Mouse (Mus musculus) 416B (cell line): ENCODE data around the gene Lsm7.

Source experiments
- DNase-seq: peaks from one replicate; pipeline ENCODE4 v3.0.0; 2011; ENCODE audit warnings: low read depth

Gene Lsm7

DNA sequence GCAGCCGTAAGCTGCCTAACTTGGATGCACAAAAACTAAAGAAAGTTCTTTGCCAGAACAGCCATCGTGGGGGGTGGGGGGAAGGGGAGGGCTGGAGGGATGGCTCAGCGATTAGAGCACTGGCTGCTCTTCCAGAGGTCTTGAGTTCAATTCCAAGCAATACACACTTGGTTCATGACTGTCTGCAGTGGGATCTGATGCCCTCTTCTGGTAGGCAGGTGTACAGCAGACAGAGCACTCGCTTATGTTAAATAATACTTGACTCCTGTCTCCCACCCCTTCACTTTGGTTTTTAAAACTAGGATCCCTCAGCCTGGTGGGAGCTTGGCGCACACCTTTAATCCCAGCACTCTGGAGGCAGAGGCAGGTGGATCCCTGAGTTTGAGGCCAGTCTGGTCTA lies 21.0 kb upstream of the Lsm7 start:
- peak; percentile 75 for DNase-seq

DNA sequence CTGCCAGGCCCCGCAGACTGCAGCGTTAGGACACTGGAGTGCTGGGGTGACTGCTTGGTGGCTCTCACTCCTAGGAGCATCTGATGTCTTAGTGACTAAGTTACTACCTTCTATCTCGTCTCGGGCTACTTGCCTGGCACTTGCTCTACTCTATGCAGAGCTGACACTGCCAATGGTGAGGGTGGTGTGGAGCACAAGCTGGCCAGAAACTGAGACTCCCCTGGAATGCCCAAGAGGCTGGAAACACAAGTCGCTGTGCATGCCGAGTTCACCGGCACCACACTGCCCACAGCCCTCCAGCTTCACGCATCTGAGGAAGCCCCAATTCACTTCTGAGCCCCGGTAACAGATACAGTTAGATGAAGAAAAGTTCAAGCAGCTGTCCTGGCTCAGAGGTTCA lies 19.0 kb upstream of the Lsm7 start:
- DNase-seq = no peak

DNA sequence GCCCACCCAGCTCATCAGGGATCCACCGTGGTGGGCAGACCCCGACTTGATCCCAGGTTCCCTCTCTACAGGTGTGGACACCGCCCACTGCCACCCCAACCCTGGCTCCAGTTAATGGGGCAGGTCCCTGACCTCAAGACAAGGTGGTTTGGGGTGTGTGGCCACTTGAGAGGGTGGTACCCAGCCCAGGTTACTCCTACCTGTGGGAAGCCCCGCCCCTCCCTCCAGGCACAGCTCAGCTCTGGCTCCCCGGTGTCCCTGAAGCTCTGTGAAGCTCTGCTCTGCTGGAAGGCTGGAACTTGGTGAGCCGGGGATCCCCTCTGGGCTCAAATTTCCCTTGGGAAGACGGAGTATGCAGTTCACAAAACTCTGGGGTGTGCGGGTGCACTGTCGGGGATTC lies 16.6 kb upstream of the Lsm7 start, which contains the start of gene Tmprss9:
TSS of gene Tmprss9 (plus strand) at position 268 of the 400 bp plus-strand sequence.
- DNase-seq = no peak

DNA sequence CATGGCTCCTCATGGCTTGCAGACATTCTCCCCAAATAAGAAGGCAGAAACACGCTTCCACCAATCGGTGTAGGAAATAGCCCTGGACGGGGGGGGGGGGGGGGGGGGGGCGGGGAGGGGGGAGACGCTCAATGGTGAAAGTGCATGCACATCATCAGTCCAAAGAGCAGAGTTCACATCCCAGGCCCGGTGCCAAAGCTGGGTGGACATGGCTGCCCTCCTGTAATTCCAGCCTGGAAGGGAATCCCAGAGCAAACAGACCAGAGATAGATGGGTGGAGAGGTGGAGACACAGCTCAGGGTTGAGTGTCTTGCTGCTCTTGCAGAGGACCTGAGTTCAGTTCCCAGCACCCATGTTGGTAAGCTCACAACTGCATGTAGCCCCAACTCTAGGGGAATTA lies 16.0 kb upstream of the Lsm7 start:
- no peak for DNase-seq

GRCm38 (mm10) chr10:80864446-80864845 lies 9.4 kb upstream of the Lsm7 start:
- DNase-seq = no peak

GRCm38 (mm10) chr10:80862305-80862704 lies 7.3 kb upstream of the Lsm7 start:
- no peak for DNase-seq

DNA sequence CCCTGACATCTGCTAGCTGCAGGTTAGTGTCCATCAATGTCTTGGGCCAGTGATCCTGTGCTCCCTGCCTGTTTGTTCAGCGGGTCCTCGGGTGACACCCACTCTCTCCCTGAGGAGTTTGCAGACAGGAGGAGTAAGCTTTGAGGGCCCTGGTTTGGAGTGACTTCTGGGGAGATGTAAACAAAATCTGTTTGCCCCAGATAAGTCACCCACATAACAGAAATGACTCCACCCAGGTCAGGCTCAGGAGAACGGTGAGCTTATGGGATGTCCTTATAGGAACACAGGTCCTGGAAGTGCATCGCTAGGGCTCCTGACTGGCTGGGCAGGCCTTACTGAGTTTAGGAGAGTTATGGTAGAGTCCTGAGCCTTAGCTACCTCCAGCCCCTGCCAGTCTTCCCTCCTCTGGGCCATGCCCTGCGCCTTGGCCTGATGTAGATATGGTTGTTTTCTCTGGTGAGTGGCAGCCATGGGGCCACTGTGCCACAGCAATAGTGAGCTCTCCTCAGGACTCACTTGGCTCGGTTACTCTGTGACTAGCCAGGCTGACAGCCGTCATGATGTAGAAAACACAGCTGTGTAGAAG lies 3.4 kb upstream of the Lsm7 start:
- DNase-seq = no peak

DNA sequence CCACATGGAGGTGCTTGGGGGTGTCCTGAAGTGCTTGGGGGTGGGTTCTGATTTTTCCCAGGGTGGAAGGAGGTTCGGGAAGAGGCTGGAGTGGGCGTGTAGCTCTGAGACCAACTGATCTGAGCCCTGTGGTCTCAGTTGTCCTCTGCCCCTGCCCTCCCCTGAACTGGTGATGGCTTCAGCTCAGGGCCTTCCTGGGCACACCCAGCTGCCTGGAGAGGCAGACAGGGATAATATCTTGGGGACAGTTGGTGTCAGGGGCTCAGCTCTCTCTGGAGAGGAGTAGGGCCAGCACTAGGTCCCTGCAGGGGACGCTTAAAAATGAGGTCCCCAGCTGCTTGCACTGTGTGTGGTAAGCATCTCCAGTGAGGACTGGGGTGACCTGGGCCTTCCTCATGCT lies 2.8 kb upstream of the Lsm7 start:
- no peak for DNase-seq

- DNase-seq = no peak
These were observed 2.4 kb upstream of the Lsm7 start for GRCm38 (mm10) chr10:80857386-80857785.

DNA sequence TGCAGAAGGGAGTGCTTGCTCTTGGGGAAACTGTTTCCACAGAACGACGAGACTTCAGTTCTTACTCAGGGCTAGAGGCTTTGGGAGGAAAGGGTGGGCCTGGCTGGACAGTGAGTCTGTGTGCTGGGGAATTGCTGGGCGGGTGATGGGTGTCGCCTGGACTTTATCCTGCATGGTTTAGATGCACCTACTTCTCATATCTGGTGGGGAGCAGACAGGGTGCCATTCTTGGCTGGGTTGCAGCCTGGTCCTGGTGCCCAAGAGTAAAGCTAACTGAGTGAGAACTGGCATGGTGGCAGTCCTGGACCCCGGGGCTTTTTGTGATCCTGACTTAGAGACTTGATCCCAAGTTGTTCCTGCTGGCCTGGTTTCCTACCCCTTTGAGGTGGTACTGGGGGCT lies 1.9 kb upstream of the Lsm7 start:
- DNase-seq = no peak

GRCm38 (mm10) chr10:80856267-80856666 lies 1.3 kb upstream of the Lsm7 start:
- DNase-seq = peak; percentile 81

DNA sequence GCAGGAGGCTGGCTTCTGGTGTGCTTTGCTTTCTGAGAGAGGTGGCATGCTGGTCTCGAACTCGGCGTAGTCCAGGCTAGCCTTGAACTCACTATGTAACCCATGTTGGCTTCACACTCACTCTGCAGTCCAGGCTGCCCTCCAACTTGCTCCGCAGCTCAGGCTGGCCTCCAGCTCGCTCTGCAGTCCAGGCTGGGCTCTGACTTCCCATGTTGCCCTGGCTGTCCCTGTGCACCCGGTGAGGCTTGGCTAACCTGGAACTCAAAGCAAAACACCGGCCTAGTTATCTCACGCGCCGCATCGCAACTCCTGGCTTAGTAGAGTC lies 702 bp upstream of the Lsm7 start:
- DNase-seq = peak; percentile 36

- peak; percentile 87 for DNase-seq
These were observed 6.4 kb downstream of the Lsm7 start for GRCm38 (mm10) chr10:80848571-80848970.

DNA sequence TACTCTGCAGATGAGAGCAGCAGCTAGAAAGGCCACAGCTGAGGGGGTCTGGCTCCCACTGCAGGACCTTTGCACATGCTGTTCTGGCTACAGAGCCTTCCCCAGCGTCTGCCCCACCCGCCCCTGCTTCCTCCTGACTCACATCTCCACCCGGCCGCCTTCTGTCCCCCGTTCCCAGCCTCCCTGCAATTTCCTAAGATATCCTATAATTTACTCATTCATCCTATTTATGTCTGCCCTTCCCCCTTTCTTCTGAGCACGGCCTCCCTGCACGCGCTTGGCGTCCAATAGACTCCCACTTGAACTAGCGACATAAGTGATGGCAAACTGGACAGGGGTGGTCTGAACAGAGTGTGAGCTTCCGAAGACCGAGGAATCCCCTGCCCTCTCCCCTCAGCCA lies 9.3 kb downstream of the Lsm7 start:
- no peak for DNase-seq

GRCm38 (mm10) chr10:80845055-80845693 lies 9.8 kb downstream of the Lsm7 start:
- no peak for DNase-seq

- no peak for DNase-seq
These were observed 11.0 kb downstream of the Lsm7 start, which contains the start of gene Lingo3 for GRCm38 (mm10) chr10:80843931-80844547. Gene Lingo3, minus strand, starts transcription at chr10:80844039.

DNA sequence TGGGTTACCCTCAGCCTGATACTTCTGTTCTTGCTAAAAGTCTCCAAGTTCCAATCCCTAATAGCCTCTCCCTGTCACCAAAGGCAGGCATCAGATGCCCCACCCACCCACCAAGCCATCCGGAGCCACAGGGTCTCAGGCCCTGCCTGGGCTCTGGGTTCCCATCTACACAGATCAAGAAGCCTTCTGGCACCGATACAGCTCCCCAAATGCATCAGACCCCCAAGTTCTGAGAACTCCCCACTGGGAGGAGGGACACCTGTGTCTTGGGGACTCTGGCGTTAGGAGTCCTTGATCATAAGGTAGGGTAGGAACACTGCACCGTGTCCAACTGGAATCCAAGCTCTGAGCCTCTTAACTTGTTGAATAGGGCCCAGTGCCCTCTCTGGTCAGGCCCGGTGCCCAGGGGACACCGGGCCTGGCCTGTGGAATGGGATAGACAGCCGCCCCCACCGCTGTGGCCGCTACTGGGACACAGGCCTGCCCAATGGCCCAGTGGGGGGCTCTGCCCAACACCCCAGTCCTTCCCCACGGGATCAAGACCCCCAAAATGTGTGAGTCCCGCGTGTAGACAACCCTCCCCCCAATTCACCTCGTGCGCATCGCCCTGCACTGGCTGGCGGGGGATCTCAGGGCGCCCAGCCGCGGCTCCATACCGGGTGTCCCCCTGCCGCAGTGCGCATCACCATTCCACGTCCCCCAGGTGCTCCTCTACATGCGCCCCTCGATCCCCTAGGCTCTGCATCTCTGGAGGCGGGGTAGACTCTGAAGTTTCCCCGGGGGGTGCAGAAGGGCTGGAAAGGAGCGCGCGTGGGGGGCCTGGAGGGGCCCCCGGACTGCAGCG lies 11.7 kb downstream of the Lsm7 start:
- DNase-seq = no peak

GRCm38 (mm10) chr10:80842334-80842733 lies 12.7 kb downstream of the Lsm7 start:
- DNase-seq = no peak

- DNase-seq = no peak
These were observed 13.3 kb downstream of the Lsm7 start for GRCm38 (mm10) chr10:80841685-80842084.

DNA sequence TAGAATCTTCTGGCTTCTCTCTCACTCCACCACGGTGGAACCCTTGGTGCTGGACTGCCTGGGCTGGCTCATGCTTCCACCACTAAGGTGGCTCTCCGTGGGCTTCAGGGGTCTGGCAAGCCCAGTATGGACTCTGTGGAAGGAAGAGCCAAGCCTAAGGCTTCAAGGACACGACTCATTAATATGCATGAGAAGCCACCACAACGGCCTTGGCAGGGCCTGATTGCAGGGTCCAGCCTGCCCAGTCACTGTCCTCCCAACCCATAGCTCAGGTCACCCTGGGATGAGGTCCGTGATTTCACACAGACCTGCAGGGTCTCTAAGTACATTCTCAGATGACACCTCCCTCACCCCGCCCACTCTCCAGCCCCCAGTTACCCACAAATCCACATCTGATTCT lies 15.2 kb downstream of the Lsm7 start:
- DNase-seq = no peak

- no peak for DNase-seq
These were observed 16.6 kb downstream of the Lsm7 start for GRCm38 (mm10) chr10:80838346-80838912.

DNA sequence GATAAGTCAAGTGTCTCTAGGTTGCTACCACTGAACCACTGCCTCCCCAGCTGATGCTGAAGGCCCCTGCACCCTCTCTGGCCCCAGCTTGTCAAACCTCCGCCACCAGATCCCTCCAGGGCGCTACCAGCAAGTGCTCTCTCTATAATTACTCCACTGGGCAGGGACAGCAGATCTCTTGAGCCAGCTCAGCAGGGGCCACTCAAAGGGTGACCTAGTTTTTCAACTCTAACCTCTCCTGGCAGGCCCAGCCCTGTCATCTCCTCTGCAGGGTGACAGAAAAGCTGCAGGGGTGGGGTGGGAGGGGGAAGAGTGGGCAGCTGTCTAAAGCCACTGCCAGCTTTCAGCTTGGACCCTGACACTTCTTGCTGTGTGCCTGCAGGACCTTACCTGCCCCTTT lies 17.2 kb downstream of the Lsm7 start:
- no peak for DNase-seq
